Mouse (Mus musculus) large intestine, adult 2 months (tissue): ENCODE results near the gene Tbl1x. TPM values are rescaled to one million over a fixed set of nuclear protein-coding genes. Genes with fewer than 3 reads are reported as not detected.

ENCODE experiments used
- DNase-seq: peaks from one replicate; pipeline ENCODE4 v3.0.0-alpha.2; 2012; ENCODE audit warnings: low read depth, low spot score
- WGBS: fragments of 180-500 bp; shearing (Covaris S2); methylation state at CpG from one replicate; pipeline ENCODE4 v1.1.7; 2018; 5-methylcytosine and 5-hydroxymethylcytosine counted together
- polyA plus RNA-seq: library from polyadenylated mRNA; depleted of rRNA; stranded (reverse); fragments of >200 nt; gene quantifications from 2 replicates; pipeline ENCODE4 v1.2.3, GENCODE M21; 2012

The Tbl1x gene
- polyA plus RNA-seq, 1 experiment = 9.0 TPM

DNA sequence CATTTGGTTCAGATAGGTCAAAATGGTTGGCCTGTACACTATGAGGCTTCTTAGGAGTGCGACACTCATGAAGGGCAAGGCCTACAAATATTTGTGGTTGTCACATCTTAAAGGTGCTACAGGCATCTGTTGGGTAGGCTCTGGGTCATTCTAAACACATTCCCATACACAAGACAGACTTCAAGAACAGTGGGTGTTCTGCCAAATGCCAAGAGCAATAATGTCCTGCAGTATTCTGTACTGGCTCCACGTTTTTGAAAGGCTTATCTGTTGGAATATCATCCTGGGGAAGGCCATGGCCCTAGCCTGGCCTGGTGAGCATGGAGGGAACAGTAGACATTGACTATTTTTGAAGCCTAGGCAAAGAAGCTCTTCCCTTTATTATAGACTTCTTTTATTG is 87.9 kb downstream of the Tbl1x start:
- WGBS = 61% methylated on average over 2 of the region's 2 CpGs

DNA sequence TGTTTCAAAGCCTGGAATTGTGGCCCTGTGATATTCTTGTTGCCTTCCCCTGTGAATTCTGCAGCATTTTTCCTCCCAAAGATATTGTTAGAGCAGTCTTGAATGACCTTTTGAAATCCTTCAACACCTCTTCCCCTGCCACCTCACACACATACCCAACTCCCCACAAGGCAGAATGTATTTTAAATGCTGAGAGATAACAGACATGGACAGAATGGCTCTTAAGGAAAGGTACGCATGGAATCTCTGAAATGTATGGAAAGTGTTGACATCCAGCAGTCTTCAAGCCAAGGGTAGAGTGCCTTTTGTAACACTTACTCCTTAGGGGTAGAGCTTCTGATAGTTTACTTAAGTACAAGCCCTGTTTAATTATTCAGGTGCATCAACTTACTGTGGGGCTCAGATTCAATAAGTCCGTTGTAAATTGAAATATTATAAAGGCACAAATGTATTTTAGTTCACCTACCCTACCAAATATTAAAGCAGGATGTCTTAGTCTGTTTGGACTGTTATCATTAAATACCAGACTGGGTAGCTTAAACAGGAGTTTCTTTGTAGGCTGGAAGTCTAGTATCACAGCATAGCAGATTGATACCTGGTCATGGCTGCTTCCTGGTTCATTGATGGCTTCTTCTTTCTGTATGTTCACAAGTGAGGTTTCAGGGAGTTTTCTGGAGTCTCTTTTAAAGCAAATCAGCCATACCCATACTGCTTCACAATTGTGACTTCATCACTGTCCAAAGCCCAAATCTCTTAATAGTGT is 92.9 kb downstream of the Tbl1x start:
- no peak for DNase-seq
- 81% methylated on average over 2 of the region's 2 CpGs for WGBS

More for the DNA sequence above, 87.9 kb downstream of the Tbl1x start:
- DNase-seq = no peak

- no peak for DNase-seq
- WGBS = 13% methylated on average over 1 of the region's 1 CpGs
Measured at GRCm38 (mm10) chrX:77607488-77607887, 96.7 kb downstream of the Tbl1x start.

DNA sequence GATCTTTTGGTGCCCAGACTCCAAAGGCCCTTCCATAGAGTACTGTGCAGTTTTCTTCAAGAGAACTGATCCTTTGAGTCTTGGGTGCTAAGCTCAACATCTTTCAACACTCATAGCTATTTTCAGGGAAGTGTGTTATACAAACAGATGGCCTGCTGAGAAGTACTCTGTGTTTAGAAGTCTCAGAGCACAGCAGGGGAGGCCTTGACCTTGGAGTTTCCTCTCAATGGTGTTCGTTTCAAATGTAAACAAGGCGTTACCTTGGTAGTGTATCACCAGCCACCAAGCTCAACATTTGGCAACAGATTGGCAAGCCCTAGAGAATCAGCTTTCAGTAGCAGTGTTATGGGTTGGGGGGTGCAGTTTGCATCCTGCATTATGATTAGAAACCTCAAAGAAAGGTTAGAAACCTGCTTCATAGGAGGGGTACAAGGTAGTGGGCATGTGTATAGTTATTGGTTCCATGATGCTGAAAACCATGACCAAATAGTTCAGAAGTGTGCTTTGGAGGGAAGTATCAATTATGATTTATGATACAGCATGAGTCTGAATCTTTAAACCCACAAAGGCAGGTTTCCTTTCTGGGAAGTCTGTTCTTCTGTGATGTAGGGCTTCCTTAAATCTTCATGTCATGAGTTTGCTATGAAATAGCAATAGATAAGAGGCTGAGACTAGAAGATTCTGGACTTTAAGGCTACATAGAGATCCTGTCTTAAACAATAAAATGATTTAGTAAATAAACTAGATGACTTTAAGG is 98.3 kb downstream of the Tbl1x start:
- WGBS = 30% methylated on average over 2 of the region's 2 CpGs
- no peak for DNase-seq

GRCm38 (mm10) chrX:77611938-77612337 is 101.1 kb downstream of the Tbl1x start:
- no peak for DNase-seq
- 75% methylated on average over 3 of the region's 3 CpGs for WGBS

GRCm38 (mm10) chrX:77613041-77613440 is 102.2 kb downstream of the Tbl1x start:
- DNase-seq = no peak
- 96% methylated on average over 1 of the region's 1 CpGs for WGBS

DNA sequence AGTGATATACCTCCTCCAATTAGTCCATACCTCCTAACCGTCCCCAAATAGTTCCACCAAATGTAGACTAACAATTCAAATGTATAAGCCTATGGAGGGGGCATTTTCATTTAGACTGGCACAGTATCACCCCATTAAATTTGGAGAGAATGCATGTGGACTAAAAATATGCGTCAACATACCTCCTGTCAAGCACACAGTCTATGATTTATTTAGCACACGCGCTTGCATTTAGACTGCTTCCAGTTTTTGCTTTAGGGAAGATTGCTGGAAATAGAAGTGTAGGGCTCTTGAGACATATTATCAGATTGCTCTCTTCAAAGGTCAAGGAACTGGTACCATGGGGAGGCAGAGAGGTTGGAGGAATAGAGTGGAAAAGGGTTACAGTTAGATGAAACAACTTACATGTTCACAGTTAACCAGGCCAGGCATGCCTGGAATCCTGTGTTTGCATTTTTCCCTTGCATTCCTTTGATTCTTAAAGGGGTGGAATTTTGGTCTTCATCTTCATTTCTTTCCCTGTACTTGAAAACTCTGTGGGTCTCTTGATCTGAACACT is 105.0 kb downstream of the Tbl1x start:
- no peak for DNase-seq
- 81% methylated on average over 4 of the region's 4 CpGs for WGBS

DNA sequence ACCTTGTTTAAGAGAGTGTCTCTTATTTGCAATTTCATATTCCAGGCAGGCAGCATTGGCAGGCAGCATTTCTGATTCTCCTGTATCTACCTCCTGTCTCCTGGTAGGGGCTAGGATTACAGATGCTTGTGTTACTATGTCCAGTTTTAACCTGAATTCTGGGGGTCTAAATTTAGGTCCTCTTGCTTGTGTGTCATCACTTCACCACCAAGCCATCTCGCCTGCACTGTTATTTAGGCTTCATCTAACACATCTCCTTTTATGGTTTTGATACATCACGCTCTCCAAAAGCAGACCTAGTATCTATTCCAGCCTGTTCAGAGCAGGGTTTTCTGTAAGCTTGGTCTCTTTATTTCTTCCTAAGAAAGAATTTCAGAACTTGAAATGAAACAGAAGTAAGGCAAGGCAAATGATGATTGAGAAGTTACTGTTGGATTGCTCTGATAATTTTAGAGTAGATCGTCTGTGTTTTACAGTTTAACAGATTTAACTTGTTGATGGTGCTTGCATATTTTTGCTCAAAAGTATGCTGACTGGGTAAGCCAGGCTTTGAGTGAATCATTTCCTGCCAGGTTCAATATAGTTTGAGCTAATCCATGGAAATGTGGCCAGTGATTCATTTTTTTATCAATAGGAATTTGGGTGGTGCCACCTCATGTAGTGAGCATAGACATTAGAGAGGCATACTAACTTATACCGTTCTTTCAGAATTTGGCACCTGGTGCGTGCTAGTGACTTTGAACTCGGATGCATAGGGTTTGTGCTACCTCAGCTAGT is 106.7 kb downstream of the Tbl1x start:
- no peak for DNase-seq
- WGBS = 60% methylated on average over 6 of the region's 6 CpGs

GRCm38 (mm10) chrX:77630439-77630838 is 119.6 kb downstream of the Tbl1x start:
- 68% methylated on average over 2 of the region's 2 CpGs for WGBS
- no peak for DNase-seq

DNA sequence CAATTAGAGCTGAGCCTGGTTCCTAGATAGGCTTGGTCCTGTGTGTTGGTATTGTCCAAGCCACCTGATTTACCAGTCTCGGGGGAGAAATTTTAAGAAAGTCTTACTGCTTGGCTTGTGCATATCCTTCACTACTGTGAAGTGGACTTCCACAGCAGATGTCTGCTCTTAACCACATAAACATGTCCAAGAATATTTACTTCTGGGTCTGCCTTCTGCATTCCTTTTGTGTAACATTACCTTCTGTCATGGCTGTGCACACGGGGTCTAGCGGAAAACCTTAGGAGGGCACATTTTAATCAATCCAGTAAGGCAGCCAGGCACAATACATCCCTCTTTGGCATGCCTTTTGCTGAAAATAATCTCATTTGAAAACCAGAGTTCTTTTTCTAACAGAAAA is 125.7 kb downstream of the Tbl1x start:
- no peak for DNase-seq
- whole genome bisulfite sequencing = 71% methylated on average over 3 of the region's 3 CpGs

DNA sequence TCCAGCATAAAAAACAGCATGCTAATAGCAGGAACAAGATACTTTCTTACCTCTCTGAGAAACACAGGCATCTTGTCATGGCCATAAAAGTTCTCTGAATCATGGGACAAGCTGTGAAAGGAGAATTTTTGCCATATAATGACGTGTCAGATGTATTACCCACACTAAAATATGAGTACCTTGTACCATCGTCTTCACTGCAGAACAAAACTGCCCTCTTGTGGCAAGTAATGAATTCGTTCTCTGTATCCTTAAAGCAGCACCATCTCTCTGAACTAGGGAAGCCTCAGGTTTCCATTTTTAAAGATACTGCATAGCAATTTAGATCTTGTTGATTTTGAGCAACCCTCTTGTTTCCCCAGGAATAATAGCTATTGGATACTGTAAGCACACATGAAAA is 127.3 kb downstream of the Tbl1x start:
- peak; percentile 28 for DNase-seq

DNA sequence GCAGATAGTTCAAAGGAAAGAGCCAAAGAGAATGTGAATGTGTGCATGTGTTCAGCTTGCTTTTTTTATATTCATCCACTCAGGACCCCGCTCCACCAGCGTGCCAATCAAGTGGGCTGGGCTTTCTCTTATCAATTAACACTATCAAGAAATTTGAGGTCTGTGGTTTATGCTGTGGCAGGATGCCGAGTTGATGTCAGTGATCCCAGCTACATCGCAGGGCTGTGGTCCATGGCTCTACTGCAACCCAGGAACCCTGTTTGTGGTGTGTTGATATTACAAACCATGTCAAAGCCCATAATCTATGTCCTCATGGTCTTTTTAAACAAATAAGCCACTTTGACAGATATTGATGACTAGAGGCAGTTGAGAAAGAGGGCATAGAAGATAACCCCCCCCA is 129.5 kb downstream of the Tbl1x start:
- DNase-seq = no peak
- 87% methylated on average over 4 of the region's 4 CpGs for WGBS

More for the DNA sequence above, 127.3 kb downstream of the Tbl1x start:
- WGBS = 5% methylated on average over 3 of the region's 3 CpGs

GRCm38 (mm10) chrX:77646164-77646563 is 135.4 kb downstream of the Tbl1x start:
- no peak for DNase-seq
- WGBS = 94% methylated on average over 7 of the region's 7 CpGs

DNA sequence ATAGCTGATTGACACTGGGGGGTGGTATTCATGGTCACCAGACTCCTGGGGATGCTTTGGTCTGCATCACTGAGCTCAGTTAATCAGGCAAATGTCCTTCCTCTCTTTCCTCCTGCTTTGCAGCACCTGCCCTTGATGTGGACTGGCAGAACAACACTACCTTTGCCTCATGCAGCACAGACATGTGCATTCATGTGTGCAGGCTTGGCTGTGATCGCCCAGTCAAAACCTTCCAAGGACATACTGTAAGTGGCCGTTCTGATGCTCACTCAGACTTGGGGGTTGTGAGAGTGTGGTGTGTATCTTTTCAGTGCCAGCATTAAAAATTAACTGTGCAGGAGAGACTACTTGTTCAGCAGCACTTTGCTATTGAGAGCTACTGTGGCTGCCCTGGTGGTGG is 139.4 kb downstream of the Tbl1x start:
- WGBS = 92% methylated on average over 2 of the region's 2 CpGs
- DNase-seq = no peak

GRCm38 (mm10) chrX:77662030-77662429 is 151.2 kb downstream of the Tbl1x start:
- WGBS = 79% methylated on average over 3 of the region's 3 CpGs
- no peak for DNase-seq

DNA sequence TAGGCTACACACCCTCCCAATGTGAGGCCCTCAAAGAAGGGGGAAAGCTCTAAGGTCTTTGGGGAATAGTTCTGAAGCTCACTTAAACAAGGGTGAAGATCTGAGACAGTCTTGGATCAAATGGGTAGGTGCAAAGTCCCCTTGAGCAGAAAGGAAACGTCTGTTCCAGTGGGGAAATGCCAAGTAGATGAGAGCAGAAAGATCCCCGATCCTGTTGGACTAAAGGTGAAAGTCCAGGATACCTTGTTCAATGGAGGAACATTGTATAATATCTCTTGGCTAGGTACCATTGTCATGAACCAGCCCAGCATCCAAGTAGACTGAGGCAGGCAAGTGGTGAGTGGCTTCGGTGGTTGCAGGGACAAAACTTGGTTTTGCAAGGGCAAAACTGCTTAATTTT is 152.5 kb downstream of the Tbl1x start:
- no peak for DNase-seq
- WGBS = 54% methylated on average over 3 of the region's 3 CpGs

DNA sequence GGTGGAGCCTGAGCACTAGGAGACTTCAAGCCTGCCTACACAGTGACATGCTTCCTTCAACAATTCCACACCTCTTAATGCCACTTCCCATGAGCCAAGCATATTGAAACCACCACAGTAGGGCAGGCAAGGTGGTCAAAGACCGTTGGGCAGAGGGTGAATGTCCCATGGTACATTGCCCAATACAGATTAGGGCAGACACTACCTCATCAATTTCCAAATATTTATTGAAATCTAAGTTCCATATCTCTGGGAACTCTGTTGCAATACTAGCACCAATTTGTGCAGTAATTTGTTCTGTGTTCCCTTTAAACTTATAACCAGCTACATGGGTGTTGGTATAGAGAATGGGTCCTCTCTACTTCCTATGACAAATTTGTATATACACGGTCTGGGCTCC is 154.2 kb downstream of the Tbl1x start:
- DNase-seq = no peak
- 82% methylated on average over 2 of the region's 2 CpGs for WGBS

- 27% methylated on average over 1 of the region's 1 CpGs for WGBS
- no peak for DNase-seq
Measured at GRCm38 (mm10) chrX:77666911-77667310, 156.1 kb downstream of the Tbl1x start.

DNA sequence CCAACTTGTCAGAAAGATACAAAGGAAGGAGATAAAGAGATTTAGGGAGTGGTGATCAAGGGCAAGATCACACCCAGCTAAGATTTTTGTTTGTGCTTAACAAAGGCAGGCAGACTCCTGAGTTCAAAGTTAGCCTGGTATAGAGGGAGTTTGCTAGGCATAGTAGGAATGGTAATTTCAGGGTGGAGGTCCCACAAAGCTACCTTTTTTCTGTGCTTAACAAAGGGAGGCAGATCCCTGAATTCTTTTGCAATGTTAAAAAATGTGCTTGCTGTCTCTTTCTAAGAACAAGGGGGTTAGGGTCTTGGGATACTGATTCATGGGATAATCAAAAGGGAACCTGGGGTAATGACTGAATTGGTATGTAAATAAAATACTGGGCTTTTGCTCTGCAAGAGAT is 156.6 kb downstream of the Tbl1x start:
- DNase-seq = no peak
